Mouse (Mus musculus) lung, postnatal 4 days (tissue): ENCODE results near the gene Ackr3.
A peak's percentile ranks its signal among the peaks of the same experiment; 100 is the strongest.

Experiments used
- DNase-seq, 2 experiments: peaks; one replicate each; pipeline ENCODE4 v3.0.0; 2021

The Ackr3 gene

DNA sequence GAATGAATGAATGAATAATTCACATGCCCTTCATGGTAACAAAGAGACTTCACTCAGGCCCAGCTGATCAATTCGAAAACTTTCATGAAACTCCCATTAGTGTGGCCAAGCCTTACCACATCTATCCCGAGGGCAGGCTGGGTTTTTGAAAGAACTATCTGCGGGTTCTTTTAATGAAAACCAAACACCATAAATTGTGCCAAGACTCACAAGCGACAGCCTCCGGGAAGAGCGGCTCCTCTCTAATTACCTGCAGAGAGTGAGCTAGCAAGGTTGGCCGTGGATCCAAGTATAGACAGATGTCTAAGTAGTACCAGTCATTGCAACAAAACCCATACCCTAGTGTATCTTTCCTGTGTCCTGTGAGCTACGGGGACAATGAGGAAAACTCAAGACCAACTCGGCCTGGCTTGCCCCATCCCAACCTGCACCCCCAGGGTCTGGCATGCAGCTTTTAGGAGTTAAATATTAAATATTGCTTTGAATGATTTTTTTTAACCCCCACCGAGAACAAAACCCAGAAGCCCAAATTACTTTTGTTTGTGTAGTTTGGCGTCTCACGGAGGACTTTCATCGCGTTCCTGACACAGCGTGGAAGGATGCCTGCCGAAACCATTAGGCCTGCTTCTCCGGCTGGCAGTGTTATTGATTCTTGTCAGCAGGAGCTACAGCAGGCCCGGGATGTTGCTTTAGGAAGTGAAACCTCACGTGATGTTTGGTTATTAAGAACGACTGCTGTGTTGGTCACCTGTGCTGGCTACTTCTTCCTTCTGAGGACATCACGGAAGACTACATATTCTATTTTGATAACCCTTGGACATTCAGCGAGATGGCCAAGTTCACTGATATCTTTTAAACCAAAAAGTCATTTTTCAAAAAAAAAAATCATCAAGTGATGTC lies 28.1 kb downstream of the Ackr3 start:
- no peak for DNase-seq

DNA sequence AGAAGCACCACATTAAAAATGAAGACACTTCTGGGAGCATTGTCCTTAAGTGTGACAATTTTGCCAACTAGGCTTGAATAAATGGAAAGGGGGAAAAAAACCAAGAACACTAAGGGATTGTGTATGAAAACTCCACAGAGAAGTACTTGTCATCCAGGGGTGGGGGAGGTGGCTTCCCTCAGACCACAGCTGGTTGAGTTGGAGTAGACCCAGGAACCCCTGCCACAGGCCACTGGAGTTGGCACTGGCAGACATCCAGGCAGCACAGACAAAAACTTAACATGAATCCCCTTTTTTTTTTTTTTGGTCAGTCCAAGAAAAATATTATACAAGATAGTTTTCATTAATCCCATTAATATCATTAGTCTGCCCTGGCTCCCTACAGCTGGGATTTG lies 28.7 kb downstream of the Ackr3 start:
- DNase-seq: no peak

GRCm38 (mm10) chr1:90234620-90235054 lies 30.9 kb downstream of the Ackr3 start:
- DNase-seq: peak; percentile 35 to 39

GRCm38 (mm10) chr1:90236640-90237039 lies 32.9 kb downstream of the Ackr3 start:
- no peak for DNase-seq

GRCm38 (mm10) chr1:90238095-90238888 lies 34.5 kb downstream of the Ackr3 start:
- no peak for DNase-seq

GRCm38 (mm10) chr1:90239336-90240225 lies 35.8 kb downstream of the Ackr3 start:
- DNase-seq: no peak

DNA sequence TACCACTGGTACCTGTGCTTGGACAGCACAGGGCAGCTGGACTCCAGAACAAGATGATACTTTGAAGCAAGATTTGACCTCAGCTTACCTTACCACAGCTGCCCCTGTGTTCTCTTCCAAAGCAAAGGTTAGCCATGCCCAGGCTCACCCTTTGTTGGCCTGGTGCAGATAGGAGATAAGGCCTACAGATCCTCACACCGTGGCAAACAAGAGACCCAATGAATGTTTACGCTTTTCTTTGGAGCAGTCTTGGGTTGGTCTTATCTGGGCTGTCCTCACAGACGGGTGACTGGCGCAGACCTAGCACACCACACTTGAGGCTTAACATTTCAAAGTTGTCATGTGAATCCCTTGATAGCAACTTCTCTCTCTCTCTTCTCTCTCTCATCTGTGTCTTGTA lies 36.5 kb downstream of the Ackr3 start:
- no peak for DNase-seq

GRCm38 (mm10) chr1:90242444-90242989 lies 38.7 kb downstream of the Ackr3 start:
- no peak for DNase-seq

- DNase-seq: no peak
These were observed 40.8 kb downstream of the Ackr3 start for GRCm38 (mm10) chr1:90244537-90244936.

GRCm38 (mm10) chr1:90245533-90245932 lies 41.8 kb downstream of the Ackr3 start:
- DNase-seq: no peak

- no peak for DNase-seq
These were observed 42.3 kb downstream of the Ackr3 start for GRCm38 (mm10) chr1:90246035-90246434.

- no peak for DNase-seq
These were observed 43.0 kb downstream of the Ackr3 start for GRCm38 (mm10) chr1:90246800-90247199.

- DNase-seq: no peak
These were observed 43.5 kb downstream of the Ackr3 start for GRCm38 (mm10) chr1:90247234-90247633.

DNA sequence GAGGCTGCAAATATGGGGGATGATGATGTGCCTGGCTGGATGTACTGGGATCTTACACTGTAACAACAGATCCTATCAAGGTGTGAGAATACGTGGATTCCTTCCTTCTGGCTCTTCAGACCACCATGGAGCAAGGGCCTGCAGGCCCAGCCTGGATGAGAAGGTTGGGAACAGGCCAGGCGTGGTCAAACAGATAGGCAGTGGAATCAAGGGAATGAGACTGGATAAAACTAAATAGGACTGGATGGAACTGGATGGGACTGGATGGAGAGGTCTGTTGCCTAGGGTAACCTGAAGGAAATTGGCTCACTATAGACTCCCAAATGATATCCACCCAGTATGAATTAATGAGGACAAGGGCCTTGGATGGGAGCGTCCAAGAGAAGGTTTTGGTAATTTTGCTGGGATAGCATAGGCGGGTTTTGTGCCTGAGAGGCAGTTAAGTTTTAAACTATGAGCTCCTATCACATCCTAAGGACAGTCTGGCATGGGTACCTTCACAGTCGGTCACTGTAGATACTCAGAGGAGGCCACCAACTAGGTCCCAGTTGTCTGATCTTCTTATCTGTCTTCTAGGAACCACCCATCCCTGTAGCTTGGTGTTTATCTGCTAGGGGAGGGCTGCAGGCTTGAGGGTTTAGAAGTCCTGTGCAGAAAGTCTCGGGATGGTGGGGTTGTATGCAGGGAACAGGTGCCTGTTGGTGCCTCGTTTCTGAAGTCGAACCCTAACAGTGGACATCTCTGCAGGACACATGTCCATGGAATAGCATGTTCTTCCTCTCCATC lies 44.2 kb downstream of the Ackr3 start:
- DNase-seq: no peak

DNA sequence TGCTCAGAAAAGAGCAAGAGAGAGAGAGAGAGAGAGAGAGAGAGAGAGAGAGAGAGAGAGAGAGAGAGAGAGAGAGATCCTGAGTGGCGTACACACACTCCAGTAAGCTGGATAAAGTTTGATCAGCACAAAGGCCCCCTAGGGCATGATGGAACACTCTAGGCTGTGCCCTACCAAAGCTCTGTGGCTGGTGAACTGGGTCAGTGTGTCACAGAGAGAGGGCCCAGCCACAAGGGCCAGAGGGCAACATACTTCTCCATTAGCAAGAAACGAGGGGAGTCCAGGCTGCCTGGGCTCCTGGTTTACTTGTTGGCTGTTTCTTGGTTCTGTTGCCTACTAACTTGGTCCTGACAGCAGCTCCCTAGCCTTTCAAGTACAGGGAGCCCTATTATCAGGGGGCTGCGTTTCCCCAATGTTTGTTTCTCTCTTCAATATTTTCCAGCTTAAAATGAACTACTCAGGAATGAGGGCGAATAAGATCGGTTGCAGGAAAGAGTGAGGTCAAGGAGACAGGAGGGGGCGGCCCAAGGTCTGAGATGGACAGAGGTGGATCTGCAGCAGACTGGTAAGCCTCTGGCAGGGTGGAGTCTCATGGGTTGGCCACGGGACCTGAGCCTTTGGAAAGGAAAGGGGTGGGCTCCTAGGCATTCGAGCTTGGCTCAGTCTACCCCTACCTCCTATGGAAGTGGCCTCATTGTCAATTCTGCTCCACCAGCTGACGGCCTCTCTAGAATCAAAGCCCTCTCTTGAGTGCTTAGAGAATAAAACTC lies 45.4 kb downstream of the Ackr3 start:
- no peak for DNase-seq

DNA sequence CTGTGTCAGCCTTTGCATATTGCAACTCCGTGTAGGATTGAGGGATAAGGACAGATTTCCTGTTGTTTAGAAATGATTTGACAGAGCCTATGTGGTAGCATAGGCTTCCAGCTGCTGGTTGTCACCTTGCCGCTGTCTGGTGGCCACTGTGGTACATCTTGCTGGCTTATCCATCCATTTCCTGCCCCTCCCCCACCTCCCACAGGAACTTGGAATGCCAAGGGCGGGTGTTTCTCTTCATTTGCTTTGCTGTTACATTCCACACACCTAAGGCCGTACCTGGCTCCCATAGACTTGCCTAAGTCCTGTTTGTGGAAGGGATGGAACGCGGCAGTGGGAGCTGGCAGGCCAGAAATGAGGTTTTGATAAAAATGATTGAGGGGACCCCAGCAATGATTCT lies 46.6 kb downstream of the Ackr3 start:
- peak; percentile 40 to 46 for DNase-seq

- no peak for DNase-seq
These were observed 47.4 kb downstream of the Ackr3 start for GRCm38 (mm10) chr1:90251156-90251555.

DNA sequence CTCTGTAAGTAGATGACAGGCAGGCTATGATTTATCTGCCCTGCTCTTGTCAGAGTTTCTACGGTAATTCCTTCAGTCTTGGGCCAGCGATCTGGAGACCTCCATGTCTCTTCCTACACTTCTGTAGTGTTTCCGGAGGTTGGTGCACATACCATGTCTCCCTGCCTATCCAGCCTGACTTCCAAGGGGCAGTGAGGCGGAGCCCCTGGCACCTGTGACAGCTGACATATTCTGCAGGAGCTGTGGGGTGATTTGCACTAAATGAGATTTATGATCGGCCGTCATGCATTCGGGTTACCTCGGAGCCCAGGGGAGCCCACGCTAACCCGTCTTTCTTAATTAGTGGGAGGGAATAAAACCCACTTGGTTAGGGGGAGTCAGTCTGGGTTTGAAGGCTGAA lies 49.7 kb downstream of the Ackr3 start:
- DNase-seq: no peak

GRCm38 (mm10) chr1:90258253-90258887 lies 54.6 kb downstream of the Ackr3 start:
- DNase-seq: no peak
